Mouse (Mus musculus): Measurements from ENCODE around the gene Flot1.

Gene Flot1

GRCm38 (mm10) chr17:35822964-35823937 is at the start of gene Flot1:
Gene Flot1, plus strand, starts transcription at chr17:35823230.
- in situ Hi-C loops (cut with MboI; ENCODE audit: low pct_unique_long_range_greater_than_20kb in 1 of 2, low sequenced_read_pairs in 2 of 2, unreplicated experiment in 1 of 2) = no loop called here

- in situ Hi-C loops (cut with MboI; ENCODE audit: low pct_unique_long_range_greater_than_20kb in 1 of 2, low sequenced_read_pairs in 2 of 2, unreplicated experiment in 1 of 2) = no loop called here
These were observed 46.0 kb upstream of the Flot1 start for GRCm38 (mm10) chr17:35776811-35777609.

GRCm38 (mm10) chr17:35778965-35779364 is 44.1 kb upstream of the Flot1 start:
- in situ Hi-C loops (cut with MboI; ENCODE audit: low pct_unique_long_range_greater_than_20kb in 1 of 2, low sequenced_read_pairs in 2 of 2, unreplicated experiment in 1 of 2) = no loop called here

- in situ Hi-C loops (cut with MboI; ENCODE audit: low pct_unique_long_range_greater_than_20kb in 1 of 2, low sequenced_read_pairs in 2 of 2, unreplicated experiment in 1 of 2) = no loop called here
These were observed 43.4 kb upstream of the Flot1 start for GRCm38 (mm10) chr17:35779466-35780205.

GRCm38 (mm10) chr17:35780362-35780761 is 42.7 kb upstream of the Flot1 start:
- in situ Hi-C loops (cut with MboI; ENCODE audit: low pct_unique_long_range_greater_than_20kb in 1 of 2, low sequenced_read_pairs in 2 of 2, unreplicated experiment in 1 of 2) = no loop called here

GRCm38 (mm10) chr17:35782398-35782797 is 40.6 kb upstream of the Flot1 start:
- in situ Hi-C loops (cut with MboI; ENCODE audit: low pct_unique_long_range_greater_than_20kb in 1 of 2, low sequenced_read_pairs in 2 of 2, unreplicated experiment in 1 of 2) = no loop called here

- in situ Hi-C loops (cut with MboI; ENCODE audit: low pct_unique_long_range_greater_than_20kb in 1 of 2, low sequenced_read_pairs in 2 of 2, unreplicated experiment in 1 of 2) = no loop called here
These were observed 40.1 kb upstream of the Flot1 start for GRCm38 (mm10) chr17:35782924-35783323.

GRCm38 (mm10) chr17:35783944-35784343 is 39.1 kb upstream of the Flot1 start:
- in situ Hi-C loops (cut with MboI; ENCODE audit: low pct_unique_long_range_greater_than_20kb in 1 of 2, low sequenced_read_pairs in 2 of 2, unreplicated experiment in 1 of 2) = no loop called here

GRCm38 (mm10) chr17:35785140-35785539 is 37.9 kb upstream of the Flot1 start:
- in situ Hi-C loops (cut with MboI; ENCODE audit: low pct_unique_long_range_greater_than_20kb in 1 of 2, low sequenced_read_pairs in 2 of 2, unreplicated experiment in 1 of 2) = no loop called here

- in situ Hi-C loops (cut with MboI; ENCODE audit: low pct_unique_long_range_greater_than_20kb in 1 of 2, low sequenced_read_pairs in 2 of 2, unreplicated experiment in 1 of 2) = no loop called here
These were observed 35.5 kb upstream of the Flot1 start for GRCm38 (mm10) chr17:35787493-35787892.

- in situ Hi-C loops (cut with MboI; ENCODE audit: low pct_unique_long_range_greater_than_20kb in 1 of 2, low sequenced_read_pairs in 2 of 2, unreplicated experiment in 1 of 2) = no loop called here
These were observed 35.0 kb upstream of the Flot1 start for GRCm38 (mm10) chr17:35788025-35788424.

GRCm38 (mm10) chr17:35790933-35791332 is 32.1 kb upstream of the Flot1 start:
- in situ Hi-C loops (cut with MboI; ENCODE audit: low pct_unique_long_range_greater_than_20kb in 1 of 2, low sequenced_read_pairs in 2 of 2, unreplicated experiment in 1 of 2) = no loop called here

GRCm38 (mm10) chr17:35792837-35793236 is 30.2 kb upstream of the Flot1 start:
- in situ Hi-C loops (cut with MboI; ENCODE audit: low pct_unique_long_range_greater_than_20kb in 1 of 2, low sequenced_read_pairs in 2 of 2, unreplicated experiment in 1 of 2) = no loop called here

- in situ Hi-C loops (cut with MboI; ENCODE audit: low pct_unique_long_range_greater_than_20kb in 1 of 2, low sequenced_read_pairs in 2 of 2, unreplicated experiment in 1 of 2) = no loop called here
These were observed 27.9 kb upstream of the Flot1 start for GRCm38 (mm10) chr17:35795099-35795498.

GRCm38 (mm10) chr17:35795656-35796055 is 27.4 kb upstream of the Flot1 start:
- in situ Hi-C loops (cut with MboI; ENCODE audit: low pct_unique_long_range_greater_than_20kb in 1 of 2, low sequenced_read_pairs in 2 of 2, unreplicated experiment in 1 of 2) = no loop called here

- in situ Hi-C loops (cut with MboI; ENCODE audit: low pct_unique_long_range_greater_than_20kb in 1 of 2, low sequenced_read_pairs in 2 of 2, unreplicated experiment in 1 of 2) = no loop called here
These were observed 26.2 kb upstream of the Flot1 start for GRCm38 (mm10) chr17:35796835-35797234.

GRCm38 (mm10) chr17:35800905-35801304 is 22.1 kb upstream of the Flot1 start:
- in situ Hi-C loops (cut with MboI; ENCODE audit: low pct_unique_long_range_greater_than_20kb in 1 of 2, low sequenced_read_pairs in 2 of 2, unreplicated experiment in 1 of 2) = no loop called here

GRCm38 (mm10) chr17:35803020-35803419 is 20.0 kb upstream of the Flot1 start:
- in situ Hi-C loops (cut with MboI; ENCODE audit: low pct_unique_long_range_greater_than_20kb in 1 of 2, low sequenced_read_pairs in 2 of 2, unreplicated experiment in 1 of 2) = no loop called here
